Mouse (Mus musculus) stomach, embryonic 14.5 days (tissue): Measurements from ENCODE around the gene Gm4303. TPM values are rescaled to one million over a fixed set of nuclear protein-coding genes. Genes with fewer than 3 reads are reported as not detected.
"Not testable (repeated sequence)": the region's sequence is repeated elsewhere in the genome, so short reads cannot be mapped to it uniquely, and the experiment has no call there.

ENCODE experiments used
- ATAC-seq: fragments of 200-750 bp; cut with Nextera tagmentation; 2 replicates; pipeline ENCODE4 v1.8.0; 2017; ENCODE audit warnings: low read depth, moderate TSS enrichment; ENCODE audit not compliant: insufficient number of reproducible peaks, insufficient read depth, low FRiP score
- H3K27ac ChIP-seq: fragments of 300-500 bp; sonication (generic); 2 replicates; pipeline ENCODE4 v1.5.1; 2014; ENCODE audit warnings: mild to moderate bottlenecking, low read length, moderate library complexity, mixed read lengths
- H3K27me3 ChIP-seq: fragments of 300-500 bp; sonication (generic); 2 replicates; pipeline ENCODE4 v1.6.1; 2014; ENCODE audit warnings: low read length, control low read depth, mixed read lengths; ENCODE audit not compliant: control insufficient read depth, insufficient read depth
- H3K36me3 ChIP-seq: fragments of 300-500 bp; sonication (generic); 2 replicates; pipeline ENCODE4 v1.6.1; 2014; ENCODE audit warnings: mild to moderate bottlenecking, control low read depth, low read length, moderate library complexity, mixed read lengths; ENCODE audit not compliant: control insufficient read depth, insufficient read depth
- H3K4me1 ChIP-seq: fragments of 300-500 bp; sonication (generic); 2 replicates; pipeline ENCODE4 v1.6.1; 2014; ENCODE audit warnings: low read length, control low read depth, mixed read lengths; ENCODE audit not compliant: control insufficient read depth, insufficient read depth
- H3K4me2 ChIP-seq: fragments of 300-500 bp; sonication (generic); replicated peaks from 2 replicates; pipeline ENCODE4 v1.6.1; 2014; ENCODE audit warnings: low read depth, low read length, control low read depth
- H3K4me3 ChIP-seq: fragments of 300-500 bp; sonication (generic); 2 replicates; pipeline ENCODE4 v1.5.1; 2014; ENCODE audit warnings: low read depth, low read length, control low read depth
- H3K9ac ChIP-seq: fragments of 300-500 bp; sonication (generic); replicated peaks from 2 replicates; pipeline ENCODE4 v1.6.1; 2014; ENCODE audit warnings: low read depth, mild to moderate bottlenecking, control low read depth, low read length, moderate library complexity, mixed read lengths
- H3K9me3 ChIP-seq: fragments of 300-500 bp; sonication (generic); 2 replicates; pipeline ENCODE4 v1.6.1; 2016; ENCODE audit warnings: low read depth, low read length, control low read depth; ENCODE audit not compliant: control insufficient read depth
- WGBS: fragments of 180-500 bp; shearing (Covaris S2); extraction: QIAGEN DNeasy Blood & Tissue Kit; methylation state at CpG from one replicate; pipeline ENCODE4 v1.1.7; 2014; 5-methylcytosine and 5-hydroxymethylcytosine counted together
- polyA plus RNA-seq: library from polyadenylated mRNA; unstranded; fragments of >200 nt; fragmentation: Nextera tagmentation; extraction: Ambion mirVana; gene quantifications from 2 replicates; pipeline ENCODE4 v1.2.1, GENCODE M21; 2014

Gene Gm4303
- not detected in 2 replicates for polyA plus RNA-seq

- WGBS, result no CpG with 5 or more reads among the region's 3 CpGs
Observed at GRCm38 (mm10) chr10:100345672-100346071, at the start of gene Gm4303. TSS of gene Gm4303 (plus strand) at chr10:100345972.

GRCm38 (mm10) chr10:100296105-100296504, 49.7 kb upstream of the Gm4303 start:
- no peak overlapping the region for H3K27ac ChIP-seq
- 80% methylated on average over 2 of the region's 2 CpGs for WGBS
- H3K9ac ChIP-seq, result no peak overlapping the region
- no peak for ATAC-seq
- H3K36me3 ChIP-seq, result no peaks in the 10 kb centered on the region
- no peaks in the 10 kb centered on the region for H3K9me3 ChIP-seq
- no peak overlapping the region for H3K4me3 ChIP-seq
- H3K4me2 ChIP-seq, result no peak overlapping the region
- no peaks in the 10 kb centered on the region for H3K27me3 ChIP-seq
- H3K4me1 ChIP-seq, result no peaks in the 10 kb centered on the region

More at GRCm38 (mm10) chr10:100345672-100346071, at the start of gene Gm4303:
- H3K4me1 ChIP-seq, H3K9me3 ChIP-seq, H3K27me3 ChIP-seq, ATAC-seq, H3K36me3 ChIP-seq, H3K4me3 ChIP-seq, H3K9ac ChIP-seq, H3K4me2 ChIP-seq, H3K27ac ChIP-seq: not testable (repeated sequence)

GRCm38 (mm10) chr10:100300106-100300505, 45.7 kb upstream of the Gm4303 start:
- H3K9ac ChIP-seq, H3K4me3 ChIP-seq, H3K9me3 ChIP-seq, ATAC-seq, H3K27ac ChIP-seq, H3K4me1 ChIP-seq, H3K4me2 ChIP-seq, H3K27me3 ChIP-seq, H3K36me3 ChIP-seq: not testable (repeated sequence)

- not testable (repeated sequence) for H3K27me3 ChIP-seq, H3K9ac ChIP-seq, H3K4me3 ChIP-seq, H3K27ac ChIP-seq, ATAC-seq, H3K4me1 ChIP-seq, H3K9me3 ChIP-seq, H3K36me3 ChIP-seq, H3K4me2 ChIP-seq
- WGBS, result no CpG with 5 or more reads among the region's 2 CpGs
Observed at GRCm38 (mm10) chr10:100335376-100335775, 10.4 kb upstream of the Gm4303 start, which contains the start of gene Gm4301. TSS of gene Gm4301 (plus strand) at chr10:100335676.

- not testable (repeated sequence) for H3K9ac ChIP-seq, H3K4me2 ChIP-seq, H3K36me3 ChIP-seq, H3K27me3 ChIP-seq, H3K9me3 ChIP-seq, H3K27ac ChIP-seq, H3K4me3 ChIP-seq, H3K4me1 ChIP-seq, ATAC-seq
- no CpG with 5 or more reads among the region's 3 CpGs for WGBS
Observed at GRCm38 (mm10) chr10:100340536-100340935, 5.2 kb upstream of the Gm4303 start, which contains the start of gene Gm4302. TSS of gene Gm4302 (plus strand) at chr10:100340836.

- not testable (repeated sequence) for H3K4me1 ChIP-seq, H3K27ac ChIP-seq
Observed at GRCm38 (mm10) chr10:100350793-100351192, 5.0 kb downstream of the Gm4303 start, which contains the start of gene Gm4305. TSS of gene Gm4305 (plus strand) at chr10:100351093.

GRCm38 (mm10) chr10:100356841-100357240, 11.1 kb downstream of the Gm4303 start:
- not testable (repeated sequence) for ATAC-seq, H3K4me1 ChIP-seq, H3K9ac ChIP-seq, H3K36me3 ChIP-seq, H3K27me3 ChIP-seq, H3K4me2 ChIP-seq, H3K4me3 ChIP-seq, H3K9me3 ChIP-seq, H3K27ac ChIP-seq
- 27% methylated on average over 1 of the region's 2 CpGs for WGBS

More at GRCm38 (mm10) chr10:100350793-100351192, 5.0 kb downstream of the Gm4303 start, which contains the start of gene Gm4305:
- H3K9me3 ChIP-seq, H3K36me3 ChIP-seq, H3K27me3 ChIP-seq, H3K4me2 ChIP-seq, ATAC-seq, H3K4me3 ChIP-seq, H3K9ac ChIP-seq: not testable (repeated sequence)
- WGBS, result no CpG with 5 or more reads among the region's 3 CpGs

GRCm38 (mm10) chr10:100361038-100361437, 15.3 kb downstream of the Gm4303 start, which contains the start of gene Gm4307:
TSS of gene Gm4307 (plus strand) at chr10:100361338.
- ATAC-seq, H3K27me3 ChIP-seq: not testable (repeated sequence)
- WGBS, result no CpG with 5 or more reads among the region's 3 CpGs

GRCm38 (mm10) chr10:100382460-100382859, 36.7 kb downstream of the Gm4303 start, which contains the start of gene Gm4312:
TSS of gene Gm4312 (minus strand) at chr10:100382560.
- H3K4me1 ChIP-seq, H3K36me3 ChIP-seq, H3K4me2 ChIP-seq, H3K27me3 ChIP-seq, H3K27ac ChIP-seq, H3K9ac ChIP-seq, H3K9me3 ChIP-seq, ATAC-seq, H3K4me3 ChIP-seq: not testable (repeated sequence)
- no CpG with 5 or more reads among the region's 2 CpGs for WGBS

More at GRCm38 (mm10) chr10:100361038-100361437, 15.3 kb downstream of the Gm4303 start, which contains the start of gene Gm4307:
- H3K4me3 ChIP-seq, H3K9ac ChIP-seq, H3K4me2 ChIP-seq, H3K27ac ChIP-seq, H3K36me3 ChIP-seq, H3K9me3 ChIP-seq, H3K4me1 ChIP-seq: not testable (repeated sequence)
